Mouse (Mus musculus): ENCODE results near the gene Coro6. TPM values are rescaled to one million over a fixed set of nuclear protein-coding genes. Genes with fewer than 3 reads are reported as not detected.

Coro6 gene
- polyA plus RNA-seq, 1 experiment, result not detected

DNA sequence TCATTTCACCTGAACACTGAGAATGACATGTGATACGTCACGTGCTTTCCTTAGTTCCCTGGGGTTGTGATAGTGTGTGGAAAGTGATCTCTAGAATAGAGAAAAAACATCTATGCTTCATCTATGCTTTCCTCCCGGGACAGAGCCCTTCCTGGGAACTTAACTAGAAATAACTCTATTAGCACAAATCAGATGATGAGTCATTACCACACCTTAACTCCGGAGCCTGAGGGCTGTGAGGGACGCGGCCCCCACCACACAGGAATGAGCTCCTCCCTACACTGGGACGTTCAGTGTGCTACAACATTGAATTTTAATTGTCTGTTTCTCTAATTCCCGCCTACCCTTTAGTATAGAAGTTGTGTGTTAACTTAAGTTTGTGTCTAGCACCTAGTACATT, 21.2 kb upstream of the Coro6 start:
- TF ChIP-seq POLR2A (IDR thresholded peaks at IDR 0.05; ENCODE audit: insufficient read depth, low read depth, low read length) (no peak), CTCF (IDR thresholded peaks at IDR 0.05; ENCODE audit: insufficient read depth, low read depth, low read length) (no peak)
- H3K4me1 ChIP-seq (ENCODE audit: control insufficient read depth, insufficient read depth, low read length), result no peaks in the 10 kb centered on the region
- no peak overlapping the region for H3K4me3 ChIP-seq (ENCODE audit: insufficient read depth, low read depth, low read length)
- WGBS, result 72% methylated on average over 8 of the region's 8 CpGs
- no peak overlapping the region for H3K27ac ChIP-seq (ENCODE audit: insufficient read depth, low read depth, low read length)

DNA sequence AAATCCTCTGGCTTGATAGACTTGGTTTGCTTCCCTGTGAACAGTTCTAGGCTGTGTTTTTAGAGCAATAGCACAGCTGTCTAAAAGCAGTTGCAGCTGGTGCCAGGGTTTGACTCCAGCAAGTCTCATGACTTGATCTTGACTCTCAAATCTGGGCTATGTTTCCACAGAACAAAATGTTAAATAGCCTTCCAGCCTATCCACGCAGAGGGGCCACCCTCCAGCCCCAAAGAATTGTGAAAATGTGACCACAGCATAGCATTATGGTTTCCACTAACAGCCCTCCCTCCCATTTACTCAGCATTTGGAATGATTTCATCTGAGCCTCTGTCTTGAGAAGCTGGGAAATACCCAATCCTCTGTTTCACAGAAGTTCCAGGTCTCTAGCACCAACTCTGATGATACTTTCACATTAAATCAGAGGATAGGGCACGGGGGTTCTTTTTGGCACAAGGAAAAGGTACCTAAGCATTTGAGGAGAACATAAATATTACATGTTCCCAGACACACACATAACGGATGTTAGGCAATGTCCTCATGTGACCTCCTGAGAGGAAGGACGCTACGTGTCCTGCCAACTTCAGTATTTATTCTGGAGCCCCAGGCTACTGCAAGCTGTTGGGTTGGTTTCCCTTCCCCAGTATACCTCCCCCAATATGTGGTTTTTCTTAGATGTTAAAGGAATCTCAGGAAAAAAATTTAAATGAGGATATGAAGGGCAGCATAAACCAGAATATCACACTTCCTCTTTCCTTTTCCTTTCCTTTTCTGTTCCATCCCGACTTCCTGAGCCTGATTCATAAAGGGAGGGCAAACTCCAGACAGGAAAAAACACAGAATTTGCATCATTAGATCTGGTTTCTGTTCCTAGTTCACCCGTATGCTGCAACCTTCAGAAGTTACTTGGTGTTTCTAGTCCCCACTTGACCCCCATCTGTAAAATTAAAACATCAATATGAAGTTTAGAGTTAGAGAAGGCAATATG, 19.7 kb upstream of the Coro6 start:
- Histone ChIP-seq H3K4me3 (ENCODE audit: insufficient read depth, low read depth, low read length) (no peak overlapping the region), H3K27ac (ENCODE audit: insufficient read depth, low read depth, low read length) (no peak overlapping the region), H3K4me1 (ENCODE audit: control insufficient read depth, insufficient read depth, low read length) (no peaks in the 10 kb centered on the region; the same call in 1 of the 2 replicates)
- WGBS, result 71% methylated on average over 7 of the region's 7 CpGs
- no peak for TF ChIP-seq CTCF (IDR thresholded peaks at IDR 0.05; ENCODE audit: insufficient read depth, low read depth, low read length)

- TF ChIP-seq CTCF (IDR thresholded peaks at IDR 0.05; ENCODE audit: insufficient read depth, low read depth, low read length), result no peak
- no peak for TF ChIP-seq POLR2A (IDR thresholded peaks at IDR 0.05; ENCODE audit: insufficient read depth, low read depth, low read length)
- Histone ChIP-seq H3K4me3 (ENCODE audit: insufficient read depth, low read depth, low read length) (no peak overlapping the region), H3K27ac (ENCODE audit: insufficient read depth, low read depth, low read length) (no peak overlapping the region), H3K4me1 (ENCODE audit: control insufficient read depth, insufficient read depth, low read length) (no peaks in the 10 kb centered on the region; the same call in 1 of the 2 replicates)
- WGBS, result 44% methylated on average over 2 of the region's 2 CpGs
These were observed 17.3 kb upstream of the Coro6 start for GRCm38 (mm10) chr11:77444939-77445338.

DNA sequence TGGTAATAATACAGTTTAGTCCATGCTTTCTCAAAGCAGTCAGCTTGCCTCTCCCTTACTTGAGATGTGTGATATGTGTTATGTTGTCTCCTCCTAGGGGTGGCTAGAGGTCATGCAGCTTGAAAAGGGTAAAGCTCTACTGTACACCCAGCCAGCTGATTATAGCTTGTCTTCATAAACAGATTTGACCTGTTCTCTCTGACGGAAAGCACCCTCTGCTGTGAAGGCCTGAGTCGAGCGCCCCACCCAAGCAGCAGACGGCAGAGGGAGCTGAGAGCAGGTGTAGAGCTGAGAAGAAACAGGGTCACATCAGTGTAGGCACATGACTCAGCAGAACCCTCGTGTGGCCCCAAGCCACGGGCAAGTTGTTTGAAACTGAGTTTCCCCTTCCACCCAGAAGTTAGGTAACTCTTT, 15.6 kb upstream of the Coro6 start:
- Histone ChIP-seq H3K4me1 (ENCODE audit: control insufficient read depth, insufficient read depth, low read length) (no peaks in the 10 kb centered on the region; the same call in 1 of the 2 replicates), H3K4me3 (ENCODE audit: insufficient read depth, low read depth, low read length) (no peak overlapping the region), H3K27ac (ENCODE audit: insufficient read depth, low read depth, low read length) (no peak overlapping the region)
- WGBS, result 37% methylated on average over 6 of the region's 6 CpGs
- no peak for TF ChIP-seq POLR2A (IDR thresholded peaks at IDR 0.05; ENCODE audit: insufficient read depth, low read depth, low read length)
- no peak for TF ChIP-seq CTCF (IDR thresholded peaks at IDR 0.05; ENCODE audit: insufficient read depth, low read depth, low read length)

- no peaks in the 10 kb centered on the region; the same call in 1 of the 2 replicates for H3K4me1 ChIP-seq (ENCODE audit: control insufficient read depth, insufficient read depth, low read length)
- TF ChIP-seq POLR2A (IDR thresholded peaks at IDR 0.05; ENCODE audit: insufficient read depth, low read depth, low read length) (no peak), CTCF (IDR thresholded peaks at IDR 0.05; ENCODE audit: insufficient read depth, low read depth, low read length) (no peak)
- no peak overlapping the region for H3K27ac ChIP-seq (ENCODE audit: insufficient read depth, low read depth, low read length)
- 93% methylated on average over 7 of the region's 7 CpGs for WGBS
- no peak overlapping the region for H3K4me3 ChIP-seq (ENCODE audit: insufficient read depth, low read depth, low read length)
These were observed 13.0 kb upstream of the Coro6 start for GRCm38 (mm10) chr11:77449224-77449623.

GRCm38 (mm10) chr11:77451670-77452069, 10.5 kb upstream of the Coro6 start:
- Histone ChIP-seq H3K4me3 (ENCODE audit: insufficient read depth, low read depth, low read length) (no peak overlapping the region), H3K27ac (ENCODE audit: insufficient read depth, low read depth, low read length) (no peak overlapping the region), H3K4me1 (ENCODE audit: control insufficient read depth, insufficient read depth, low read length) (peaks cover under 1% of the 10 kb centered on the region; the same call in 1 of the 2 replicates)
- TF ChIP-seq POLR2A (IDR thresholded peaks at IDR 0.05; ENCODE audit: insufficient read depth, low read depth, low read length) (no peak), CTCF (IDR thresholded peaks at IDR 0.05; ENCODE audit: insufficient read depth, low read depth, low read length) (no peak)
- 96% methylated on average over 2 of the region's 2 CpGs for WGBS

- Histone ChIP-seq H3K4me1 (ENCODE audit: control insufficient read depth, insufficient read depth, low read length) (0 out of 2 replicates have a peak, but pooled peaks cover 2% of the 10 kb centered on the region), H3K4me3 (ENCODE audit: insufficient read depth, low read depth, low read length) (no peak overlapping the region), H3K27ac (ENCODE audit: insufficient read depth, low read depth, low read length) (no peak overlapping the region)
- WGBS, result 88% methylated on average over 2 of the region's 2 CpGs
- TF ChIP-seq POLR2A (IDR thresholded peaks at IDR 0.05; ENCODE audit: insufficient read depth, low read depth, low read length) (no peak), CTCF (IDR thresholded peaks at IDR 0.05; ENCODE audit: insufficient read depth, low read depth, low read length) (no peak)
These were observed 8.8 kb upstream of the Coro6 start for GRCm38 (mm10) chr11:77453388-77453787.

- 79% methylated on average over 9 of the region's 9 CpGs for WGBS
- Histone ChIP-seq H3K4me1 (ENCODE audit: control insufficient read depth, insufficient read depth, low read length) (0 out of 2 replicates have a peak, but pooled peaks cover 2% of the 10 kb centered on the region), H3K27ac (ENCODE audit: insufficient read depth, low read depth, low read length) (no peak overlapping the region), H3K4me3 (ENCODE audit: insufficient read depth, low read depth, low read length) (no peak overlapping the region)
- TF ChIP-seq CTCF (IDR thresholded peaks at IDR 0.05; ENCODE audit: insufficient read depth, low read depth, low read length), result no peak
- no peak for TF ChIP-seq POLR2A (IDR thresholded peaks at IDR 0.05; ENCODE audit: insufficient read depth, low read depth, low read length)
These were observed 6.3 kb upstream of the Coro6 start for GRCm38 (mm10) chr11:77455770-77456510.

DNA sequence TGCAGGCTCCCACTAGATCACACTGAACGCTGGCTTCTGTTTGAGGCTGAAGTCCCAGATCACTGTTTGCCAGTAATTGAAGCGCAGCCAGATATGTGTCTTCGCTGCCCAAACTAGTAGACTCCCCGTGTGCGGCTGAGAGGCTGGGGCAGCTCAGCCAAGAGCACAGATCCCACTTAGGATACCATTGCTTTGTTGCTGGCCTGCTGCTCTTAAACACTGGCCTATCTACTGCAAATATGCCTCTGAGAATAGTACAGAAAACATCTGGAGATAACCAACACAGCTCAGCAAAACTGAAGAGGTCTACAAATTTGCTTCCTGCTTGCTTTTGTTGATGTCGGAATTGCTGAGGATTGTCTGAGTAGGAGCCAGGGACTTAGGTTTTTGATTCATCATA, 5.3 kb upstream of the Coro6 start:
- TF ChIP-seq POLR2A (IDR thresholded peaks at IDR 0.05; ENCODE audit: insufficient read depth, low read depth, low read length) (no peak), CTCF (IDR thresholded peaks at IDR 0.05; ENCODE audit: insufficient read depth, low read depth, low read length) (no peak)
- H3K27ac ChIP-seq (ENCODE audit: insufficient read depth, low read depth, low read length), result no peak overlapping the region
- 43% methylated on average over 6 of the region's 6 CpGs for WGBS
- H3K4me3 ChIP-seq (ENCODE audit: insufficient read depth, low read depth, low read length), result no peak overlapping the region
- 0 out of 2 replicates have a peak, but pooled peaks cover 2% of the 10 kb centered on the region for H3K4me1 ChIP-seq (ENCODE audit: control insufficient read depth, insufficient read depth, low read length)
